Mouse (Mus musculus): ENCODE measurements around the gene Myd88. TPM values are rescaled to one million over a fixed set of nuclear protein-coding genes. Genes with fewer than 3 reads are reported as not detected.
A peak's percentile ranks its signal among the peaks of the same experiment; 100 is the strongest.

The Myd88 gene
- polyA plus RNA-seq, 1 experiment from 2014 or later = 3.8 TPM

DNA sequence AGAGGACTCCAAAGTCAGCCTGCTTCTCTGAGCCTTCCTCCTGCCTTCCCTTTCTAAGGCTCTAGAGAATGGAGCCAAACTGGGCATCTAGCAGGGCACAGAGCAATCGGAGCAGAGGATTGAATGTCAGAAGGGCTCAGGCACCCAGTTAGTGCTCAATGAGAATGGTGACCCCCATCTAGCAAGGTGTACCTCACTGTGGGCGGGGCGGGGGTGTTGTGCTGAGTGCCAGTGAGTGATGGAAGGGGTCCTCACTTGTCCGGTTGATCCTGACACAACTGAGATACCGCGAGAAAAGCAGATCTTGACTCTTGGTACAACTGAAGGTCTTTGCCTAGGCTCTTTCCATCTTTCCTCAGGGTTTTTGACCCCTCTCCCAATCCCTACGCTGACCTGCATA, 2.1 kb downstream of the Myd88 start:
- peak overlapping the region; percentile 80 for H3K4me3 ChIP-seq
- ATAC-seq = no peak
- H3K36me3 ChIP-seq (ENCODE audit: poor library complexity, severe bottlenecking) = peaks cover 13% of the 10 kb centered on the region
- H3K9me3 ChIP-seq (replicated peaks) = no peaks in the 10 kb centered on the region
- H3K9ac ChIP-seq = 0 out of 2 replicates have a peak overlapping the region, but pooled peaks have one; percentile 89
- WGBS = 55% methylated on average over 7 of the region's 7 CpGs
- H3K27me3 ChIP-seq = peaks cover 3% of the 10 kb centered on the region
- H3K27ac ChIP-seq = no peak overlapping the region
- peak overlapping the region; percentile 79 for H3K4me2 ChIP-seq
- H3K4me1 ChIP-seq = peaks cover 30% of the 10 kb centered on the region

- Histone ChIP-seq H3K27ac (no peak overlapping the region), H3K27me3 (peaks cover 3% of the 10 kb centered on the region), H3K36me3 (ENCODE audit: poor library complexity, severe bottlenecking) (peaks cover 6% of the 10 kb centered on the region), H3K4me3 (no peak overlapping the region), H3K4me2 (no peak overlapping the region), H3K9me3 (replicated peaks) (no peaks in the 10 kb centered on the region), H3K9ac (no peak overlapping the region), H3K4me1 (peaks cover 30% of the 10 kb centered on the region)
- 97% methylated on average over 3 of the region's 3 CpGs for WGBS
- no peak for ATAC-seq
Measured at GRCm38 (mm10) chr9:119338350-119338749, 2.9 kb downstream of the Myd88 start.

DNA sequence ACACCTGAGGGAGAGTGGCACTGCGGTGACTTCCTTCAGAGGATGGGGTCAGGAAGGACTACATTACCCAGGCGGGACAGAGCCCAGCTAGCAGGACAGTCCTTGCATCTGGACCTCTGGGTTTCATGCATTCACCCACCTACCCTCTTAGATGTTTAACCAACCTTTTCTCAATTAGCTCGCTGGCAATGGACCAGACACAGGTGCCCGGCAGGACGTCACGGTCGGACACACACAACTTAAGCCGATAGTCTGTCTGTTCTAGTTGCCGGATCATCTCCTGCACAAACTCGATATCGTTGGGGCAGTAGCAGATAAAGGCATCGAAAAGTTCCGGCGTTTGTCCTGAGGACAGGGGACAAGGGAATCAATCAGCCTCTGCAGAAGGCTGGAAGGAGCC, 3.4 kb downstream of the Myd88 start:
- H3K36me3 ChIP-seq (ENCODE audit: poor library complexity, severe bottlenecking) = 0 out of 2 replicates have a peak, but pooled peaks cover 1% of the 10 kb centered on the region
- H3K4me1 ChIP-seq = peaks cover 28% of the 10 kb centered on the region
- H3K4me3 ChIP-seq = no peak overlapping the region
- H3K9ac ChIP-seq = no peak overlapping the region
- no peak overlapping the region for H3K27ac ChIP-seq
- ATAC-seq = no peak
- no peak overlapping the region for H3K4me2 ChIP-seq
- peaks cover 3% of the 10 kb centered on the region for H3K27me3 ChIP-seq
- no peaks in the 10 kb centered on the region for H3K9me3 ChIP-seq (replicated peaks)
- WGBS = 90% methylated on average over 14 of the region's 14 CpGs

DNA sequence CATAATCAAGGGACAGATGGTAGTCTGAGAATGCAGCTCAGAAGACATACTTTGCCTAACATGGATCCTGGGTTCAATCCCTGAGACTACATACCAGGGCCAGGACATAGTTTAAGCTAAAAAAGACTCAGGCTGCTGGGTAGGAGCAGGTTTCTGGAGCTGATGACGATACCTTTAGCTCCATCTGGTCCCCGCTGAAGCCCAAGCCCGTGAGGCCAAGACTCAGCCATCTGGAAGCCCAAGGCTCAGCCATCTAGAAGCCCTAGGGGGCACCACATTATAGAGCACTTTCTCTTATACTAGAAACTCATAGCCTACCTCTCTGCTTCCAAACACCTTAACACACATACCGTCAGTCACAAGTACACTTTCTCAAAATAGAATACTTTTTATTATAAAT, 5.6 kb downstream of the Myd88 start:
- H3K4me3 ChIP-seq = no peak overlapping the region
- no peaks in the 10 kb centered on the region for H3K36me3 ChIP-seq (ENCODE audit: poor library complexity, severe bottlenecking)
- H3K4me2 ChIP-seq = no peak overlapping the region
- no peak overlapping the region for H3K27ac ChIP-seq
- no peak for ATAC-seq
- no peaks in the 10 kb centered on the region for H3K9me3 ChIP-seq (replicated peaks)
- peaks cover 3% of the 10 kb centered on the region for H3K27me3 ChIP-seq
- 87% methylated on average over 4 of the region's 4 CpGs for whole genome bisulfite sequencing
- H3K4me1 ChIP-seq = peaks cover 15% of the 10 kb centered on the region
- no peak overlapping the region for H3K9ac ChIP-seq

GRCm38 (mm10) chr9:119334834-119335233, 6.4 kb downstream of the Myd88 start:
- no peak overlapping the region for H3K4me3 ChIP-seq
- H3K9ac ChIP-seq = no peak overlapping the region
- H3K27me3 ChIP-seq = peaks cover 3% of the 10 kb centered on the region
- no peak overlapping the region for H3K4me2 ChIP-seq
- peaks cover 7% of the 10 kb centered on the region for H3K4me1 ChIP-seq
- ATAC-seq = no peak
- no peak overlapping the region for H3K27ac ChIP-seq
- no peaks in the 10 kb centered on the region for H3K36me3 ChIP-seq (ENCODE audit: poor library complexity, severe bottlenecking)
- WGBS = 84% methylated on average over 2 of the region's 2 CpGs
- no peaks in the 10 kb centered on the region for H3K9me3 ChIP-seq (replicated peaks)

DNA sequence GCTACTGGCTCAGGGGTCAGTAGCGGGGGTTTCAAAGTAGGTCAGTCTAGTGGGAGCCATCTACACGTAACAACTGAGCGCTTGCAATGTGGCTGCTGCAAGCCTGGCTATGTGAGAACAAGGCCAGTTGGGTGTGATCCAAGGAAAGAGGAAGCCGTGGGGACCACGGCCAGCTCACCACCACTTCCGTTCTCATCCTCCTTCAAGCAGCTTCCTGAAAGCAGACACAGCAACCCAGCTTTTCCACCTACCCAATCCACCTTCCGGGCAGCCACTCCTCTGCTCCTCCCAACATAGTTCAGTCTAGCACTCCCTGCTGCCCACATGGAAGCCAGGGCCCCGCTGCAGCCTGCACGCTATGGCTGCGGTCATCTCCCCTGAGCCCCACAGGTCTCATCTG, 6.9 kb downstream of the Myd88 start:
- Histone ChIP-seq H3K4me3 (no peak overlapping the region), H3K36me3 (ENCODE audit: poor library complexity, severe bottlenecking) (no peaks in the 10 kb centered on the region), H3K9ac (no peak overlapping the region), H3K27me3 (peaks cover 3% of the 10 kb centered on the region), H3K9me3 (replicated peaks) (no peaks in the 10 kb centered on the region), H3K4me2 (no peak overlapping the region), H3K4me1 (peaks cover 2% of the 10 kb centered on the region), H3K27ac (no peak overlapping the region)
- 71% methylated on average over 10 of the region's 10 CpGs for WGBS
- ATAC-seq = no peak

DNA sequence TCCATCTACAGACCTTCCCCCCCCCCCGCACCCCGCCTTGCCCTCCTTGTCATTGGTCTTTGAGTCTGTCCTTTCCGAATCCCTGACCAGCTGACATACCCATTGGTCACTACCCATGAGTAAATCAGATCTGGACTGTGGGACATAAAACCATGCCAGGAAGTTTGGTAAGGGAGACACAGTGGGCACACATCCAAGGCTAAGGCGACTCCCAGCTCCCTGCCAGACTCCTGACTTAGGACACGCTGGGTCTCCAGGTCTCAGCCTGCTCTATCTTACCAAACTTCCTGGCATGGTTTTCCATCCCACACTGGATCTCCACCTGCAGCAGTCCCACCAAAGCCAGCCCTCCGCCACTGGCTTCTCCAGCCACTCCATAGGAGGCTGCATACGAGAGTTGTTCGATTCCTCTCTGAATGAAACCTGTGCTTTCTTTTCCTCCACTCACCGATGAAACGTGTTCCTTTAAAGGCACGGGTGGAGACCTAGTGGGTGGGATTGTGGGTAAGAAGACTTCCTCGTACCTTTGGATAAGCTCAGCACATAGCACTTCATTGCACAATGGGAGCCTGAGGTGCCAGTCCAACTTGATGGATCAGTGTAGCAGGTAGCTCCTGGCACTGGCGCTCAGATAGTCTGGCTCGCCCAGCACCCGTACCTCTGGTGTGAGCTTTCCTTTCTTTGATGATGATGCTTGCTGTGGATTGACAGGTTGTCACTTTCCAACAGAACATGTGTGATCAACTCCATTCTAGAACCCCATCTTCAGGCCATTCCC, 10.8 kb downstream of the Myd88 start:
- H3K9me3 ChIP-seq (replicated peaks) = no peaks in the 10 kb centered on the region
- WGBS = 90% methylated on average over 15 of the region's 15 CpGs
- no peaks in the 10 kb centered on the region for H3K36me3 ChIP-seq (ENCODE audit: poor library complexity, severe bottlenecking)

DNA sequence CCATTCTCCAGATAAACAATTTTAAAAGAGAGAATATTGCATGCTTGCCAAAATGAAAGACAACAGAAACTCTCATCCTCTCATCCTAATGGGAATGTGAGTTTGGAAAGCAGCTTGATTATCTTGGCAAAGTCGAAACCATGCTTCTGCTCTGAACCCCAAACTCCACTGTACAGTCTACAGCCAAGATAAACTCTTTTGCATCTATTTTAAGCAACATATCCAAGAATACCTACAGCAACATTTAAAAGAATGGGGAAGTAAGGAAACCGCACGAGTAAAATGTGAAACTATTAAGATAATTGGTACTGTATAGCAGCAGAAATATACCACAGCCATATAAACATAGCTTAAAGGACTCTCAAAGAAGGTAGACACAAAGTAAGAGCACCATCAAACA, 12.7 kb downstream of the Myd88 start:
- no peak overlapping the region for H3K4me3 ChIP-seq
- H3K27me3 ChIP-seq = no peaks in the 10 kb centered on the region
- H3K4me1 ChIP-seq = peaks cover 2% of the 10 kb centered on the region; the same call in 1 of the 2 replicates
- no peaks in the 10 kb centered on the region for H3K36me3 ChIP-seq (ENCODE audit: poor library complexity, severe bottlenecking)
- H3K9ac ChIP-seq = no peak overlapping the region
- ATAC-seq = no peak
- H3K27ac ChIP-seq = no peak overlapping the region
- no peak overlapping the region for H3K4me2 ChIP-seq
- no peaks in the 10 kb centered on the region for H3K9me3 ChIP-seq (replicated peaks)
- WGBS = 85% methylated on average over 3 of the region's 3 CpGs

More for the DNA sequence above, 10.8 kb downstream of the Myd88 start:
- Histone ChIP-seq H3K4me2 (no peak overlapping the region), H3K27me3 (no peaks in the 10 kb centered on the region), H3K9ac (no peak overlapping the region), H3K27ac (no peak overlapping the region), H3K4me1 (no peaks in the 10 kb centered on the region), H3K4me3 (no peak overlapping the region)
- no peak for ATAC-seq

- no peak overlapping the region for H3K4me3 ChIP-seq
- WGBS = 89% methylated on average over 1 of the region's 1 CpGs
- H3K4me2 ChIP-seq = no peak overlapping the region
- no peaks in the 10 kb centered on the region for H3K27me3 ChIP-seq
- peaks cover 29% of the 10 kb centered on the region for H3K4me1 ChIP-seq
- no peak for ATAC-seq
- H3K9me3 ChIP-seq (replicated peaks) = no peaks in the 10 kb centered on the region
- H3K27ac ChIP-seq = no peak overlapping the region
- no peak overlapping the region for H3K9ac ChIP-seq
- H3K36me3 ChIP-seq (ENCODE audit: poor library complexity, severe bottlenecking) = no peaks in the 10 kb centered on the region
Measured at GRCm38 (mm10) chr9:119324130-119324529, 17.1 kb downstream of the Myd88 start.

GRCm38 (mm10) chr9:119323260-119323645, 18.0 kb downstream of the Myd88 start:
- peak overlapping the region; percentile 99 for H3K4me2 ChIP-seq
- H3K36me3 ChIP-seq (ENCODE audit: poor library complexity, severe bottlenecking) = no peaks in the 10 kb centered on the region
- 6% methylated on average over 9 of the region's 9 CpGs for WGBS
- peak overlapping the region; percentile 90 for H3K27ac ChIP-seq
- no peak for ATAC-seq
- peaks cover 29% of the 10 kb centered on the region for H3K4me1 ChIP-seq
- no peaks in the 10 kb centered on the region for H3K9me3 ChIP-seq (replicated peaks)
- peak overlapping the region; percentile 90 for H3K9ac ChIP-seq
- peak overlapping the region; percentile 94 for H3K4me3 ChIP-seq
- no peaks in the 10 kb centered on the region for H3K27me3 ChIP-seq

DNA sequence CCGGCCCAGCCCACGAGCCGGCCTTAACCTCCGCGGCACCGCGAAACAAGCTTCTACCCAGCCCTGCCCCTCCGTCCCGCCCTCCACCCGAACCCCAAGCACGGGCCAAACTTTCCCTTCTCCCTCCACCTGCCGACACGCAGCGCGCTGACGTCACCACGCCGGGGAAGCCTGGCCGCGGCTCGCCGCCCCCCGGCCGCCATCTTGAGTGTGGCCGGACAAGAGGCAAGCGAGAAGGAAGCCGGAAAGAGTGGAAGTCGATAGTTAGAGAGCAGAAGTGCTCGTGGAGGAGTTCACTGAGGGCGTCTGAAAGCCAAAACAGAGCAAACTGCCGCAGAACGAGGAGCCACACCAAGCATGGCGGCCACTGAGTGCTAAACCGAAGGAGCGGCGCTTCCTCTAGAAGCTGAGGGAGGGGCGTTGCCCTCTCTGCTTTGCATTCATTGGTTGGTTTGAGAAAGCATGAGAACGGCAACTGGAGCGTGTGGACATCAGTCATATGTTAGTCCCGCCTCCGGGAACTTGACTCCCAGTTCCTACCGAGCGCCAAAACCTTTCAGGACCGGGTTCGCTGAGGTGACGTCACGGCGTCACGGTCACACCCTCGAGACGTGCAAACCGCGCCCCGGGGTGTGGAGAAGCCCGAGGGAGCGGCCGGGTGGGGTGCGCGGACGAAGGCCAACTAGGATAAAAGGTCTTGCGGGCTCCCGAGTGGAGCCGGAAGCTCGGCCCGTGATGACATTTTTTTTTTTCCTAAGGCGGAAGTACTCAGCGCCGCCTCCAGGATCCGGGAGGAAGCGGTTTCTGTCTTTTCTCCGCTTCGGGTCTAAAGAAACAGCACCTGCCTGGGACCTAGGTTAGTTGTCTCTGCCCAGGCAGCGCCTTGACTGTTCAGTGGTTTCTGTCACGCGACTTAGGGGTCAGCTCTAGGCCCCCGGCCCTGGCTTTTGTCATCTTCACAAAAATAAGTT, 18.6 kb downstream of the Myd88 start, which contains the start of gene Oxsr1:
Gene Oxsr1, minus strand, starts transcription at position 139 of the 971 bp plus-strand sequence.
- Histone ChIP-seq H3K4me2 (peak within 1 kb of the TSS; percentile 99), H3K27me3 (no peaks in the 10 kb centered on the region), H3K9me3 (replicated peaks) (no peaks in the 10 kb centered on the region), H3K4me1 (peaks cover 29% of the 10 kb centered on the region), H3K9ac (peak within 1 kb of the TSS; percentile 90), H3K27ac (peak within 1 kb of the TSS; percentile 90), H3K36me3 (ENCODE audit: poor library complexity, severe bottlenecking) (no peaks in the 10 kb centered on the region), H3K4me3 (peak within 1 kb of the TSS; percentile 94)
- under 1% methylated on average over 74 of the region's 76 CpGs for WGBS
- ATAC-seq = peak; percentile 98
